Mouse (Mus musculus) lung, postnatal 10 days (tissue): ENCODE data around the gene Ppfibp1.

Experiments used
- DNase-seq: peaks from one replicate; pipeline ENCODE4 v3.0.0; 2021

Gene Ppfibp1

DNA sequence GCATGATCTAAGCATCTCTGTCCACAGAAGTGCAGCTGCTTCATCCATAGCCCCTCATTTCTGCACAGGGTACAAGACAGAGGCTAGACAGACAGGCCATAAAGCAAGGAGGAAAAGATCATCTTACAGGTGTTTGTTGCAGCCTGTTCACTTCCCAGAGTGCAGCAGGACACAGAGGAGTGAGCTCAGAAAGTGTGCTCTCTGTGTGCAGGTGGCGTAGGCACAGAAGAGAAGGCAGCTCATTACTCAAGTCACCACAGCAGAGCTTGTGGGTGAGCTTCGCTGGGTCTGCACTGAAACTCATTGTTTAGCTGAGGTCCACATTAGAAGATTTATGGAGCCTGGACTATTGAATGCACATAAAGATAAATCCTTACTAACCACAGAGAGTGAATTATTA, 111.5 kb downstream of the Ppfibp1 start:
- DNase-seq = no peak

DNA sequence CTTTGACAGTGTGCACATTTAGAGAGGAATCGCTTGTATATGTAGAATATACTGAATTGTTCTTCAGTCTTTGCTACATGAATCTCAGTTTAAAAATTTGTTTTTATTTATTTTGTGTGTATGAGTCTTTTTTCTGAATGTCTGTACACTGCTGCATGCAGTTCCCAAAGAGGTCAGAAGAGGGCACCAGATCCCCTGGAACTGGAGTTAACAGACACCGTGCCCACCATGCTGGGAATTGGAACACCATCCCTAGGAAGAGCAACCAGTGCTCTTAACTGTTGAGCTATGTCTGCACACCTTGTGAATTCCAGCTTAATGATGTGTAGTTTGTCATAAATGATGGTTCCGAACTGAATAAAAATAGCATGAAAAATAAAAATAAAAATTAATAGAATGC, 119.9 kb downstream of the Ppfibp1 start:
- DNase-seq = peak; percentile 60

DNA sequence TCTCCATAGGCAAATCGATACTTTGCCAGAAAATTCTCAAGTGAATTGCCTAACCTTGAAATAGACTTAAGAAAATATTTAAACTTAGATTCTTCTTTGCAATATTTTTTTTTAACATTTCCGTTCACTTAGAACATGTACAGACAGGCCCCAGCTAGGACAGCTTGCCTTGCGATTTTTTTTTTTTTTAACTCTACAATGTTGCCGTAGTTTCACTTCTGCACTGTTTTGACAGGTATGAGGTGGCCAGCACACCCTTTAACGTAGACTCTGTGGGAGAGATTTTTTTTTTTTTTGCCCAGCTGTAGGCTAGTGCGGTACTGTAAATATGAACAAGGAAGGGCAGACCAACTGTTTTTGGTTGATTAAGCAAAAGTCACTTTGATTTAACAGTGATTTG, 122.1 kb downstream of the Ppfibp1 start:
- DNase-seq = no peak

DNA sequence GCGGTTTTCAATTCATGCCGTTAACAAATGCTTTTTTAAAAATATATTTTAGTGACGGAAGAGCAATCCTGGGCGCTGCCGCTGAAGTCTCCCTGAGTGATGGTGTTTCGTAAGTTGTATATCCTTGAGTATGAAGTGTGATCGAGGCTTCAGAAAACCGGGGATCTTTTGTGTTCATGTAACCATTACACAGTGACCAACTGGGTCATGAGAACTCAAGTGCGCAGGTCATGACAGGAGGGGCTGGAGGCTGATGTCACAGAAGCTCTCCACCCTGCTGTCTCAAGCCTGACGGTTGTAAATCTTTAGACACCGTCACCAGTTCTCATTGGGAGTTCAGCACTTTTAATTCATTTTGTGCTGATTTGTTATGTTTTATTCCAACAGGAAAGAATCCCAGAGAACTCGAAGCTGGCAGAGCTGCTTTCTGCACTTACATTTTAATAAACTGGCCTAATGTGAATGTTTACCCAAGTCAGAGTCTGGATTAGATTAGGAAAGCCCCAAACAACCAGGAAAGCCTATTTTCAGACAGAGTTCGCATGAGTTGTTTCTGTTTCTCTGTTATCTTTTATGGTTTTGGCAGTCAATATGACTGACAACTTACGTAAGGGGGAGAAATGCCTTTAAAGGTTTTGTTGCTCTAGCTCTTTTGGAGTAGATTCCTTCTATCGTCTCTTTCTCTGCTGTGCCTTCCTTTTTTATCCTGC, 122.7 kb downstream of the Ppfibp1 start:
- DNase-seq = no peak

DNA sequence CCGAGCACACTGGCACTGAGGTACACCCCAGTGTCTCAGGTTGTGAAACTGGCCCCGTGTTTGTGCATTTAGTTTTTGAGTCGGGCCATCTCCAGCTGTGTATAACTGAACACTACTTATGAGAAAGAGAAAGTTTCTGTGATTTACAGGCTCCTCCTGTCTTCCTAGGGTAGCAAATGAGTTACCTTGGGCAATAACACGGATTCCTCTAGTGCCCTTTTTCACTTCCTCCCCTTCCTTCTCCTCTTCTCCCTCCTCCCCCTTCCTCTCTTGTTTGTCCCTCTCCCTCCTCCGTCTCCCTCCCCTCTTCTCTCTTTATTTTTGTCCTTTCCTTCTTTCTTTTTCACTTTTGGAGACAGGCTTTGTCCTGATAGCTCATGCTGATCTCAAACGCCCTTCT, 123.3 kb downstream of the Ppfibp1 start:
- no peak for DNase-seq

DNA sequence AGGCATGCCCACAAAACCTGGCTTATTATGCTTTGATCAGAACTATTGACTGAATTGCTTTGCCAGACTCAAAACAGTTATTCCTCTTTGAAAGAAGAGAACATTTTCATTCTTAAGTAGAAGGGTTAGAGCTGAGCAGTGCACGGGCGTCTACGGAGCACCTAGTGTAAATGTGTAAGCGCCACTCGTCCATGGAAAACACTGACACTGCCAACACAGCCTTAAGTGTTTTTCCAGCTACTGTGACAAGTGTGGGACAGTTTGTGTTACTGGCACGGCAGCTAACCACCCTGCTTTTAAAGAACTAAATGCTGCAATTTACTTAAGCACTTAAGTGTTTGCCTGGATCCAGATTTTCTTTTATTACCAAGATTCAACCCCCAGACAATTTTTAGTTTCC, 123.7 kb downstream of the Ppfibp1 start:
- no peak for DNase-seq

DNA sequence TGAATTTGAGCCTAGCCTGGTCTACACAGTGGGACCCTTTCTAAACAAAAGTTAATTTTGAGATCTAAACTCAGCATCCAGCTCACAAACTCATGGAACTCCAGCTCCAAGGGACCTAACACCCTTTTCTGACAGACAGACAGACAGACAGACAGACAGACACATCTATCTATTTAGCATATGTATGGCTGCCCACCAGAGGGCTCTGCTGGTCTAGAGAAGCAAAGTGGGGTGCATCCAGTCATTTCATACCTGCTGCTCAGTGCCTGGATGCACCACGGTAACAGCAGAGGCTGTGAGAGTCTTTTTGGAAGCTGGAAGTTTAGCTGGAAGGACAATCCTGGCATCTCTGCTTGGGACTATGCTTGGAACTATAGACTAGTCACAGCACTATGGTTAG, 125.3 kb downstream of the Ppfibp1 start:
- no peak for DNase-seq

DNA sequence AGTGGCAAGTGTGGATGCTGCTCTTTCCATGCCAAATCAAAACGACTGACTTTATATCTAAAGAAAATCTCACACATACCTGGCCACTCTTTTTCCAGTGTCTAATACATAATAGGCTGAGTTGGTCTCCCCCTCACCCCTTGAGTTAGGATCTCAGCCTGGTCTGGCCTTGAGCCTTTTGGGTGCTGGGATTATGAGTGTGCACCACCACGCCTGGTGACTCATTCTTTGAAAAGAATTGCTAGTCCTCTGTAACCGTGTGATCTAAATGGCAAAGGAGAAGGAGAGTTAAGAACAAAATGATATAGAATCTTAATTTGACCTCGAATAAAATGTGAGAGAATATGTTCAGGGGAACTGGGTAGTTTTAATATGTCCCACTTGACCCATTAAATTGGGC, 129.6 kb downstream of the Ppfibp1 start:
- DNase-seq = no peak

DNA sequence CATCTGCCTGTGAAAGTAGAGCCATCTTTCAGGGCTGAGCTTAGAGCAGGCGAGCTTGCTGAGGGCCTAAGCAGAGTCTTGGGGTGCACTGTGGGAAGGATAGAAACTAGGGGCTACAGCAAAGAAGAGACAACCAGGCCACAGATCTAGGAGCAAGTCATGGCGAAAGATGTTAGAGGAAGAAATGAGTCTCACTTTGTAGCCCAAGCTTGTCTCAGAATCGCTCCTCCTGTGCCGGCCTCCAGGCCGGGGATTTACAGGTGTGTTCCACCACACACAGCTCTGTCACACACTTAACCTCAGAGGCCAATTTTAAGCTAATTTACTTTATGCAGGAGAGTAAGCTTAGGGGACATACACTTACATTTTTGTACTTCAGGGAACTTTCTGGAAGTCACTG, 130.1 kb downstream of the Ppfibp1 start:
- no peak for DNase-seq

DNA sequence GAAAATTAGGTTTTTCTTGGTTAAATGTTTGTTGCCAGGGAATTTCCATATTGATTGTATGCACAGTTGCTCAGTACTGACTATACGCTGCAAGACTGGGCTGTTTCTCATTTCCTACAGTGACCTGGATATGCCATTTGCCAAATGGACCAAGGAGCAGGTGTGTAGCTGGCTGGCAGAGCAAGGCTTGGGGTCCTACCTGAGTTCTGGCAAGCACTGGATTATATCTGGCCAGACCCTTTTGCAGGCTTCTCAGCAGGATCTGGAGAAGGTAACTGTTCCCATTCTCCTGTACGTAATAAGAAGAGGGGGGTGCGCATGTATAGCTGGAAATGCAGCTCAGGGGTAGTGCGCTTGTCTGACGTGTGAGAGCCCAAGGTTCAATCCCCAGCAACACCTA, 132.9 kb downstream of the Ppfibp1 start:
- DNase-seq = no peak

DNA sequence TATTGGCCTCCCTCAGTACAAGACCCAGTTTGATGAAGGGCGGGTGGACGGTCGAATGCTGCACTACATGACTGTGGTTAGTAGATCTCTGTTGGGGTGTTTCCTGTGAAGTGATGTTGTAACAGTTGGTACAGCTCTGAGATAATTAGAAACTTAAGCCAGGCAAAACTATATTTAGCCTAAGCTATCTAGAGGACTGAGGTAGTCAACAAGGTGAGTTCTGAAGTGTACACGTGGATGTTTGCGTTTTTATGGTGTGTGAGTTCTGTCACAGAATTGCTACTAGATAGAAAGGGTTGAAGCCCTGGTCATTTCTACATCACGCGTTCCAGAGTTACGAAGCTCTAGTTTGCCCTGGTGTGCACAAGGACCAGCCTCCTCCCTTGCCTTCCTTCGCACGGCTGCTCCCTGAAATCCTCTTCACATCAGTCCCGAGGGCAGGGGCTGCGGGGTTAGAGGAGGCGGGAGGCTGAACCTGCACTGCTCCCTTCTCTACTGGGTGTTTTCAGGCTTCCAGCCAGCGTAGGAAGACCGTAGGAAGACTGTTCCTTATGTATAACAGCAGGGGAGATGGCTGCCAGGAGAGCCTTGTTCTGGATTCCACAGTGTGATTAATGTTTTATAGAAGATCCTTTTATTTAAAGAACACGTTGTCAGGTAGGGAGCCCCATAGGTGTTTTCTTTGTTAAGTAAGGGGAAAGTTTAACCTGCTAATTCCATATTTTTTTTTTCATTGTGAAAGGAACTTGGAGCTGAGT, 134.3 kb downstream of the Ppfibp1 start:
- DNase-seq = no peak

DNA sequence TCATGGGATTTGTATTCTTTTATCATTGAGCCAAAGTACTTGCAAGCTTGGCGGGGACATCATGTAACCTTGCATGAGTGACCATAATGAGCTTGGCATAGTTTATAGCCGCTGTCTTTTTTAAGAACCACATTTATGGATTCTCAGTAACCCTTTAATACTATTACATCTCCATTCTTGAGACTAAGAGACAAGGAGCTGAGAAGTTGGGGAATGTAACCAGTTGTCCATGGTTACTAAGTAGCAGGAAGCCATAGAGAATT, 134.8 kb downstream of the Ppfibp1 start:
- DNase-seq = no peak

DNA sequence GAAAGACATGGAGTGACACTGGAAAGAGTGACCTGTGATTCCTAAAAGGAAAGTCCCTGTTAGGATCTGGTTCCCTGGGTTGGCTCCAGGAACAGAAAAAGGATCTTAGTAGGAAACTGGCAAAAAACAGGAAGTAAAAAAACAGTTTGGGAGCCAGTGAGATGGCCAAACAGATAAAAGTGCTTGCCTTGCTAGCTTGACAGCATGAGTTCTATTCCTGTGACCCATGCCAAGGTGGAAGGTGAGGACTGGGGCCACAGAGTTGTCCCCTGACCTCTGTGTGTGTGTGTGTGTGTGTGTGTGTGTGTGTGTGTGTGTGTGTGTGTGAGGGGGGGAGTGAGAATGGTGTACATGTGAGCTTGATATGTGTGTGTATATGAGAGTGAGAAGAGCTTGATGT, 135.3 kb downstream of the Ppfibp1 start:
- DNase-seq = no peak

DNA sequence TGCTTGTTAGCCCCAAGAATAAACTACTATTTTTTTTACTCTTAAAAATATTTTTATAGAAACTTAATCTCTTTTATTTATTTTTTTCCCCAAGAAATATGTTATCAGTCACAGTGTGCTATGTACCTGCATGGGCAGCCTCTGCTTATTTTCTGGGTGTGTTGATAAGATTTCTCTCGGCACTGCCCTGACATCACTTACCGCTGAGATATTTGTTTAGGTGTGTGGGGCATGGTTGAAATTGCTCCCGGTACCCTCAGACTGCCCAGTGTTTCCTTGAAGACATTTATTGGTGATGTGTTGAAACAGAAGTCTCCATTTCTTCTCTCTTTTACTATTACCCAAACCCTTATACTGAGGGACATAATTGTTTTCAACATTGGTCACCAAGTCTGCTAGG, 136.5 kb downstream of the Ppfibp1 start:
- no peak for DNase-seq

DNA sequence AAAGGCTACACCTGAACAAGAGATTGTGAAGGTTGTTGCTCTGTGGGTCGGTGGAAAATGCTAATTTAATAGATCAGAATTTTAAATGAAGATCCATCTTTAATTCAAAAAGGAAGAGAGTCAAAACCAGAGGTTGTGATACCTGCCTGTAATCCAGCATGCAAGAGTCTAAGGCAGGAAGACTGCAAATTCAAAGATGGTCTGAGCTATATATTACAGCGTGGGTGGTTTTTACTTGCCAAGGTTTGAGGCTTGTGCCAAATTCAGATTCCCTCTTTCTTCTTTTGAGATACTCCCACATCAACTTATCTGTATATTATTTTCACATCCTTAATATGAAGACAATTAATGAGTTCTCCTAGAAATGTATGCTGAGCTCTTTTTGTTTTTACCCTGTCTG, 140.1 kb downstream of the Ppfibp1 start:
- no peak for DNase-seq

DNA sequence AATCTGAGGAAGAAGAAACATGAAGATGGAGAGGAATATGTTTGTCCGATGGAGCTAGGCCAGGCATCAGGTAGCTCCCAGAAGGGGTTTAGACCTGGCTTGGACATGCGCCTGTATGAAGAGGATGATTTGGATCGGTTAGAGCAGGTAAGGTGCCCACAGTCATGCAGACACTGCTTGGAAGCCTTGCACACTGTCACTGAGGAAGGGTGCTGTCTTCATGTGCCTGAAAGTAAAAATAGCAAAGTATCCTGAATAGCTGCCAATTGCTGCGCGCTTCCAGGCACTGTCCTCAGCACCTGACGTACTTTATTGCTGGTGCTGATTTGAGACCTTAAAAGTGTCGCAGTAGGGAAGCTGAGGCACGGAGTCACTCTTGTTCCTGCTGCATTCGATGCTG, 141.3 kb downstream of the Ppfibp1 start:
- DNase-seq = no peak

DNA sequence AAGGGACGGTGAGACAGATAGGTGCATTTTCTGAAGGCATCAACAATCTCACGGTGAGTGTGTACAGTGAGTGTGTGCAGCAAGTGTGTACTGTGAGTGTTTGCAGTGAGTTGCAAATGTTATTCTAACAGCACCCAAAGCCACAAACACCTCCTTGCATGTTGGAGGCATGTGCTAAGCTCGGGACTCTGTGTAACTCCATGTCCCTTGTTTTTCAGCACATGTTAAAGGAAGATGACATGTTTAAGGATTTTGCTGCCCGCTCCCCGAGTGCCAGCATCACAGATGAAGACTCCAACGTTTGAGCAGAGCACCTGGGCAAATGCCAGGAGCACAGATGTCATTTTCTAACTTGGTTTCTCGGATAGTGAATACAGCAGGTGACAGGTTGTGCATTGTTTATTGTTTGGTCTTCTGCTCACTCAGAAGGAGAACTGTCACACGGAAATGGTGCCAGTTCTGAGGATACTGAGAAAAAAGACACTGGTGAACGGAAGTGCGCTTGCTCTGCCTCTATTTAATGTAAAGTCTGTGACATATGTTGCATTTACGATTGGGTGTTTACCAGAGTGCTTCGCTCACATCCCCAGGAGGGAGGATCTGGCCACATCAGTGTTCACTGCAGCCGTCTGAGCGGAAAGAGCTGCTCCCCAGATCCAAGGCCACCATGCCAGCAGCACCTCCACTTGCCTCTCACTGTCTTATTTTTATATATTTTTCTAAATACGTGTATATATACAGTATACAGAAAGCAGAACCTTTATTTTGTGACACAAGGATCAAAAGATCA, 142.0 kb downstream of the Ppfibp1 start:
- DNase-seq = no peak

DNA sequence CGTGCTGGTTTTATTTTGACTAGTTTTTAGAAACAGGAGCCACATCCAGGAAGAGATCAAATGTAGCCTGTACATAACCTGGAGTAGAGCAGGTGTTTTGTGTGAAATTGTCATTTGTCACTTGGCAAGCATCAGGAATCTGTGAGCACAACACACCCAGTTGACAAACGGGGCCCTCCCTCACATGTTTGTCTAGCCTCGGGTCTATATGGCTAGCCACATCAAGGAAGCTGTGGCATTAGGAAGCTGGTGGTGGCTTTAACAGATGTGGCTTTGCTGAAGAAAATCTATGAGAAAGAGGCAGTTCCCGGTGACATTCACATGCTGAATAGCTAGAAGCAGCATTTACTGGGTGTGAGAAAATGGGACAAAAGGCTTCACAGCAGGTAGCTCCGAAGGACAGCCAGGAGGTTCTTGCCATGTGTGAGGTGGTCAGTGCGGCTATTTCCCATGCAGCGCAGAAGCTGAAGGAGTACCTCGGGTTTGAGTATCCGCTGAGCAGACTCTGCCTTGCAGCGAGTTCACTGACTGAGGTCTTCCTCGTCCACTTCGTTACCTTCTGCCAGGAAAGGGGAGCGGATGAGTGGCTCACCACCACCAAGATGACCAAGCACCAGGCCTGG, 144.1 kb downstream of the Ppfibp1 start, which contains the start of gene Rep15:
Gene Rep15, plus strand, starts transcription at position 282 of the 623 bp plus-strand sequence.
- DNase-seq = no peak

DNA sequence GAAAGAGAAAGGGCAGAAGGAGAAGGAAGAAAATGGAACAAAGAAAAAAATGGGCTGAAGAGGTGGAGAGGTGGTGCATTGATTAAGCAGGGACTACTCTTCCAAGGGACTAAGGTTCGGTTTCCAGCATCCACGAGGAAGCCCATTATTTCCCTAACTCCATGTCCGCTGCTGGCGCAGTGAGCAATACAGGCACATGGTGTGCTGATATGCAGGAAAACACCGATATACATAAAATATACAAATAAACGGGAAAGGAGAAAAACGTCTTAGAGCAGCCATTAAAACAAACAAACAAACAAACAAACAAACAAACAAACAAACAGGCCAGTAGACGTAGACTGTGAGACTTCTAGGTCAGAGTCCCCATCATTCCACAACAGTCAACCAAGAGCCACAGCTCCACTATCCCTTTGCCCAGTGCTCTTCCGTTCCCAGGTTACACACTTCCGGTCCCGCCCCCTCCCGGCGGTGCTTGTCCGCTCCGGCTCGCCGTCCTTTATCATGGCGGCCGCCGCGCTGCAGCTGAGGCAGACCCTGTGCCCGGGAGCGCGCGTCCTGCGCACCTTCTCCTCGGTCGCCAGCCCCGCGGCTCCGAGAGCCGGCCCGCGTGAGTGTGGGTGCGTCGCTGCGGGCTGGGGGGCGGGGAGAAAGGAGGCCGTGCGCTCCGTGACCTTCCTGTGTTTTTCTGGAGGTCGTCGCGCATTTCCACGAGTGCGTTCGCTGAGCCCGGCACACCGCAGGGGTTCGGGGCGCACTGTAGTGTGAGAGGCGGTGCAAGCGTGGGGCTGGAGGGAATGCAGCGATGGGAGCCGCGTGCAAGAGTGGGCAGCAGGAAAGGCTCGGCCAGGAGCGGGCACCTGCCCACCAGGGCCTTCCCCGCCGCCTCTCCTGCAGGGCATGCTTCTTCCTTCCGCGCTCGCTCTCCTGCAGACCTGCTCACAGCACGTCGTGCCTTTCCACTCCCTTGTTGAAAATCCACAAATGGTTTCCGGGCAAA, 154.3 kb downstream of the Ppfibp1 start, which contains the start of gene Mrps35:
Gene Mrps35, plus strand, starts transcription at position 474 of the 1,000 bp plus-strand sequence.
- DNase-seq = peak; percentile 94

DNA sequence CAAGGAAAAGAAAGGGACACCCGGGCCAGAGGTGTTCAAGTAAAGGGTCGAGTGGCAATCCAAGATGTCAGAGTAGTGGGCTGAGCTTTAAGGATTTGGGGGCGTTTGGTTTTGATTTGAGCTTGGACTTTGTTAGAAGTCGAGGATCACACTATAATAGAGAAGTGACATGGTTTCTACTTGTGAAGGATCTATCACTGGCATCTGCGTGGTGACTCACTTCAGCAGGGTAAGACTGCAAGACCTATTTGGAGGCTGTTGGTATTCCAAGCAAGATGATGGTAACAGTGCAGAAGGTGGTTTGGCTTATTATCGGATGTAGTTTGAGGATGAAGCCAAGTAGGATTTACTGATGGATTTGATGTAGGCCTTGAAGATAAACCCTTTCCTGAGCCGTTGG, 155.3 kb downstream of the Ppfibp1 start:
- no peak for DNase-seq

DNA sequence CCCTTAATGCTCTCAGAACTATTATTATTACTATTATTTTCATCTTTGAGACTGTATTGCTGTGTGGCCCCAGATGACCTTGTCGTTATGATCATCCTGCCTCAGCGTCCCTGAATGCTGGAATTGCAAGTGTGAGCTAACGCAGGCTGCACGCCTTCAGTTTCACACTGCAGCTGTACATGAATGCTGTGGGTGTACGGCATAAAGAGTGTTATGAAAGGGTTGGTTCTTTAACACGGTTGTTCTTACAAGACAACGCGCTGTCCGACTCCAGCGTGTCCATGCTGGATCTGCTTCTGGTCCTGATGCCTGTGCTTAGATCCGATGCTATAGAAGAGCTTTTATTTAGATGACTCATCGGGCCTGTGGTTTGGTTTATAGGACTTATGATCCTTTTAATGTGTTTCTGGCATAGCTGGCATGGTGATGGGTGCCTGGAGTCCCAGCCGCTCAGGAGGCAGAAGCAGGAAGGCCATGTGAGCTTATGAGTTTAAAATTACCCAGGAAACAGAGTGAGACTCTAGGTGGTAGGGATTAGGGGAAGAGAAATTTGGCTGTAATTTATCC, 161.0 kb downstream of the Ppfibp1 start:
- no peak for DNase-seq

DNA sequence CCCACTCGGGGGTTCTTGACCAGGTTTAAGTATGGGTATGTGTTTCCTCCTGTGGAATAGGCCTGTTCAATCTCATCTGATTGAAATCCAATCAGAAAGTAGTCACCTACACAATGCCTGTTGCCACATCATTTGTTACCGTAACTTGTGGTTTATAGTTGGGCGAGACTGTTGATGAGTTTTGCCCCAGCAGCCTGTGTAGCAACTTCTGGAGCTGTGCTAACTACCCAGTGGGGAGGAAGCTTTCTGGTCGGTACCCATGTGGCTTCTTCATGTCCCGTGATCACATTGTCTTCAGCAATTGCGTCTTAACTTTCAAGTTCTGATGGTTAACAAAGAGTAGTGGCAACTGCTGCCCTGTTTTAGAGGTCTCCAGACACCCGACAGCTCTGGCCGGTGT, 163.4 kb downstream of the Ppfibp1 start:
- DNase-seq = no peak
